Mouse (Mus musculus): ENCODE measurements around the gene Irf2. TPM values are rescaled to one million over a fixed set of nuclear protein-coding genes. Genes with fewer than 3 reads are reported as not detected.

Gene Irf2
- total RNA-seq, 2 experiments from 2014 or later: 43.6 to 44.5 TPM

GRCm38 (mm10) chr8:46859847-46860167 is 120.3 kb downstream of the Irf2 start:
- intact Hi-C loops (cut with DNase I): no loop called here
- DNase-seq: no peak

GRCm38 (mm10) chr8:46862508-46862907 is 123.0 kb downstream of the Irf2 start:
- no peak for DNase-seq
- intact Hi-C loops (cut with DNase I): no loop called here

- DNase-seq: no peak
Observed at GRCm38 (mm10) chr8:46865428-46865827, 125.9 kb downstream of the Irf2 start.

GRCm38 (mm10) chr8:46867440-46867839 is 127.9 kb downstream of the Irf2 start:
- intact Hi-C loops (cut with DNase I): no loop called here

More at GRCm38 (mm10) chr8:46865428-46865827, 125.9 kb downstream of the Irf2 start:
- intact Hi-C loops (cut with DNase I): no loop called here

GRCm38 (mm10) chr8:46868346-46869065 is 129.0 kb downstream of the Irf2 start:
- DNase-seq: peak; percentile 52 to 68
- intact Hi-C loops (cut with DNase I): no loop called here

More at GRCm38 (mm10) chr8:46867440-46867839, 127.9 kb downstream of the Irf2 start:
- DNase-seq: no peak

GRCm38 (mm10) chr8:46869521-46869925 is 130.0 kb downstream of the Irf2 start:
- intact Hi-C loops (cut with DNase I): no loop called here
- DNase-seq: no peak

GRCm38 (mm10) chr8:46871086-46871485 is 131.6 kb downstream of the Irf2 start:
- DNase-seq: no peak
- intact Hi-C loops (cut with DNase I): no loop called here

GRCm38 (mm10) chr8:46875615-46876293 is 136.2 kb downstream of the Irf2 start:
- intact Hi-C loops (cut with DNase I): no loop called here
- DNase-seq: peak; percentile 42 to 54

- intact Hi-C loops (cut with DNase I): no loop called here
- DNase-seq: no peak
Observed at GRCm38 (mm10) chr8:46881348-46881747, 141.8 kb downstream of the Irf2 start.

GRCm38 (mm10) chr8:46881755-46882419 is 142.4 kb downstream of the Irf2 start:
- intact Hi-C loops (cut with DNase I): no loop called here
- DNase-seq: no peak

GRCm38 (mm10) chr8:46882743-46883142 is 143.2 kb downstream of the Irf2 start:
- no peak for DNase-seq
- intact Hi-C loops (cut with DNase I): no loop called here

GRCm38 (mm10) chr8:46883232-46884000 is 143.9 kb downstream of the Irf2 start:
- intact Hi-C loops (cut with DNase I): no loop called here
- no peak for DNase-seq

- intact Hi-C loops (cut with DNase I): loop anchor here (5.0 kb wide), 1 partner anchor 47 kb away; no protein-coding TSS in a partner anchor
- DNase-seq: no peak
Observed at GRCm38 (mm10) chr8:46885786-46886185, 146.3 kb downstream of the Irf2 start.

- intact Hi-C loops (cut with DNase I): loop anchor here (5.0 kb wide), 1 partner anchor 46 kb away; no protein-coding TSS in a partner anchor
- DNase-seq: no peak
Observed at GRCm38 (mm10) chr8:46886216-46886615, 146.7 kb downstream of the Irf2 start.

- no peak for DNase-seq
- intact Hi-C loops (cut with DNase I): loop anchor here (5.0 kb wide), 1 partner anchor 45 kb away; no protein-coding TSS in a partner anchor
Observed at GRCm38 (mm10) chr8:46887396-46887795, 147.9 kb downstream of the Irf2 start.

- intact Hi-C loops (cut with DNase I): loop anchor here (5.0 kb wide), 1 partner anchor 44 kb away; no protein-coding TSS in a partner anchor
- DNase-seq: peak in 1 of 2 experiments; percentile 34
Observed at GRCm38 (mm10) chr8:46888575-46888974, 149.0 kb downstream of the Irf2 start.

GRCm38 (mm10) chr8:46890241-46890640 is 150.7 kb downstream of the Irf2 start:
- intact Hi-C loops (cut with DNase I): no loop called here
- no peak for DNase-seq

- DNase-seq: peak; percentile 84 to 86
- intact Hi-C loops (cut with DNase I): no loop called here
Observed at GRCm38 (mm10) chr8:46892511-46893273, 153.2 kb downstream of the Irf2 start.

GRCm38 (mm10) chr8:46894385-46894784 is 154.9 kb downstream of the Irf2 start:
- intact Hi-C loops (cut with DNase I): no loop called here
- DNase-seq: no peak

GRCm38 (mm10) chr8:46896005-46896404 is 156.5 kb downstream of the Irf2 start:
- intact Hi-C loops (cut with DNase I): no loop called here
- no peak for DNase-seq
